Mouse (Mus musculus): ENCODE measurements around the gene Cplx2.

The Cplx2 gene

DNA sequence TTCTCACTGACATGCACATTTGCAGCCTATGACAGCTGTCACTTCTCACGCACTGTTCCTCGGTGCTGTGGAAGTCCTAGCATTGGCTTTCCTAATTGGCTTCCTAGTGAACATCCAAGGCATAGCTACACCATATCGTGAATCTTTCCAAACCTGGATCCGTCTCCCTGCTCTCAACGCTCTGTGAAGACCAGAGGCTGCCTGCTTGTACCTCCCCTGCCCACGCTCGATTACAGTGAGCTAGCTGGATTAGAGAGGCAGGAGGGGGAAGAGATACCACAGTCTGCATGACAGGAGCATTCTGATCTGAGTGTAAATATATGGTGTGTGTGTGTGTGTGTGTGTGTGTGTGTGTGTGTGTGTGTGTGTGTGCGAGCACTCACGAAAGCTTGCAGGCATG is 3.0 kb upstream of the Cplx2 start:
- no peak for DNase-seq (ENCODE audit: low spot score)

DNA sequence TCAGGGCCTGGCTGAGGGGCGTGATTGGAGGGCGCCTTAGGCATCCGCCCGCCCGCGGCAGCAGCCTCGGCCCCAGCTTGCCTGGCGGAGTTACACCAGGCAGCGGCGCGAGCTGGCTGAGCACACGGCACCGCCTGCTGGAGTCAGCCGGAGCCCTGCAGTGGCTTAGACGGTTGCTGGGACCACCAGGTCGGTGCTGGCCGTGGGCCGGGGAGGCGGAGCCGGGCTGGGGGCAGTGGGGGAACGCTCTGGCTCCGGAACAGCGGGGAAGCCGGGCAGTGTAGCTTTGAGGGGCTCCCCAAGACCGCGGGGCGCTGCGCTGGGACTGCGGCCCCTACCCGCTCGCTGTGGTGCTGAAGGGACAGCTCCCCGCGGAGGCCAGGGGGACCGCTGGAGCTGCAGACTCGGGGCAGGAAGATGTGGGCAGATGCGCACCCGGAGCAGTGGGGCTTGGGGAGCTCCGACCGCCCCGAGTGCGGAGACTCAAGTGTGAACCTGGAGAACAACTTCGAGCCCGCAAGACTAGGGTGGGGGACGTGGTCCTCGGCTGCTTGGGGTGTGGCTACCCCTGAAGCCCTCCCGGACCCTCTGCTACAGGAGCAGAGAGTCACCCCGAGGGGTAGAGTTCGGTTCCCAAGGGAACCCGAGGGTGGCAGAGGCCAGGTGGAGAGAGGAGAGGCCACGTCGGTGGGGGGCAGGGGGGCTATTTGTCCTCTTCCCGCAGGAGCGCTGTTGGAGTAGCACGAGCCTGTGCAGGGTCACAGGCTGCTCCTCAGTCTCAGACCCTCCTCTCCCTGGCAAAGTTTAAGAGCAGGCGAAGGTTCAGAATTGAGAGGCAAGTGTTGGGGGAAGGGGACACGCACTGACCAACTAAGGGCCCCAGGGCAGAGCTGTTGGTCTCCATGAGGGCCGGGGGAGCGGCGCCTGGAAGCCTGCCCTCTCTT is 510 bp downstream of the Cplx2 start:
- DNase-seq (ENCODE audit: low spot score), result peak; percentile 87

DNA sequence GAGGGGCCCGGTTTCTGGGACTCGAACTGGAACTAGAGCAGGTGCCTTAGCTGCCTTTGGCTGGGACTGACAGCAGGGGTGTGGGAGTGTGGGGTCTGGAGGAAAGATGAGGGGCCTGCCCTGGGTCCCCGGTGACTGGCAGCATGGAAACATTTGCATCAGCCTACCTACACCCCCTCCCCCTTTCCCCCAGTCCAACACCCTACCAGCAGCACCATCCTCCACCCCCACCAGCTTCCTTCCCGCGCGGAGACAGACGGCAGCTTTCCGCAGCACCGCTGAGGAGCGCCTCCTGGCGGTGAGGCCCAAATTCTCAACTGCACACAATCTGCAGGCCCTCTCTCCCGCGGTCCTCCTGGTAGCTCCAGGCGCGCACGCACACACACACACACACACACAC is 1.5 kb downstream of the Cplx2 start:
- peak; percentile 78 for DNase-seq (ENCODE audit: low spot score)

DNA sequence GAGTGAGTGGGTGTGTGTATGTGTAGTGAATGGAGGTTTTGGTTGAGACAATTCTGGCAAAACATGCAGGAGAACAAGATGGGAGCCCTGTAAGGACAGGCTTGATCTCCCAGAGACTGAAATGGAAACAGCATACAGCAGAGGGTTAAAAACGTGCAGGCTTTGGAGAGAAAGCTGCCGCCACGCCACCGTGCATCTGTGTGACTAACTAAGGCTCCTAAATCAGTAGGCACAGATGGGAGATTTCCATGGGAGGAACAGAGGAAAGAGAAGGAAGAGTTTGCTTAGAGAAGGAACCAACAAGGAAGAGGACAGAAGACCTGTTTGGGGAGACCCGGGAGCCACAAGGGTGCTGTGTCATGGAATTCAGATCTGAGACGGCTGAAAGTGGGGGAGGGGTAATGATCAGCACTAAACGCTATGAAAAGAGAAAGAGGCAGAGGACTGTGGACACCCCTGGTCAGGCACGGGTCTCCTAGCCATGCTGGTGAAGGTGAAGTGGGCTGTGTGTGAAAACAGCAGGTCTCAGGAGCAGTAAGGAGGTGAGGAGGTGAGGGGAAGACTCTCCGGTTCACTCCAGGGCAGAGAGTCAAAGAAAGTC is 3.1 kb downstream of the Cplx2 start:
- DNase-seq (ENCODE audit: low spot score), result no peak

DNA sequence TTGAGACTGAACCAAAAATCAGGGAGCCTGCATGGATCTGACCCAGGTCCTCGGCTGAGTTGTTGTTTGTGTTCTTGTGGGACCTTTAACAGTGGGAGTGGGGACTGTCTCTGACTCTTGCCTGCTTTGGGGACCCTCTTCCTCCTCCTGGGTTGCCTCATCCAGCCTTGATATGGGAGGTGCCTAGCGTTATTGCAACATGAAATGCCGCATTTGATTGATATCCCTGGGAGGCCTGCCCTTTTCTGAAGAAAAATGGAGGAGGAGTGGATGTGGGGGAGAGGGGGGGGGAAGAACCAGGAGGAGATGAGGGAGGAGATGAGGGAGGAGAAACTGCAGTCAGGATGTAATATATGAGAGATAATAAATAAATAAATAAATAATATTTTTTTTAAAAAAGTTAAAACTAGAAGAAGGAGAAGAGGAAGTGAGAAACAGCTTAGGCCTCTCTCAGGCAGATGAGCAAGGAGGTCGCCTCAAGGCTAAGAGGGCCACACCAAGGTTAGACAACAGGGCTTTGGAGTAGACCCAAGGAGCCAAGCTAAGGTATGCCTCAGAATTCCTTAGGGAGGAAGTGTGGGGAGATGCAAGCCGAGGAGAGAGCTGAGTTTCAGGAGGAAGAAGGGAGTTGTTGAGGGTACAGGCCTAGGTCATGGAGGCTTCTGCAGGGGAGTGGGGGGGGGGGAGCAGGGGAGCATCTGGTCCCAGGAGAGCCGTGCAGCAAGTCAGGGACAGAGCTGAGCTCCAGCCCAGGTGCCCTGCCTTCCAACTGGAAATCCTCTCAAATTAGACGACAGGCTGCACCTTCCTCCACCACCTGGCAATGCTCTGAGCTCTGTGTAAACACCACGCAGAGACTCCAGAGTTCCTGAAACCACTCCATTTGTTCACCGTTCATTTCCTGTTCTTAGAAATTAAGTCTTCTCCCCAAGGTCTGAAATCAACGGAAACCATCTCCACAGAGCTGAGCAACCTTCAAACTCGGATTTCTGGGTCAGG is 4.6 kb downstream of the Cplx2 start:
- no peak for DNase-seq (ENCODE audit: low spot score)

DNA sequence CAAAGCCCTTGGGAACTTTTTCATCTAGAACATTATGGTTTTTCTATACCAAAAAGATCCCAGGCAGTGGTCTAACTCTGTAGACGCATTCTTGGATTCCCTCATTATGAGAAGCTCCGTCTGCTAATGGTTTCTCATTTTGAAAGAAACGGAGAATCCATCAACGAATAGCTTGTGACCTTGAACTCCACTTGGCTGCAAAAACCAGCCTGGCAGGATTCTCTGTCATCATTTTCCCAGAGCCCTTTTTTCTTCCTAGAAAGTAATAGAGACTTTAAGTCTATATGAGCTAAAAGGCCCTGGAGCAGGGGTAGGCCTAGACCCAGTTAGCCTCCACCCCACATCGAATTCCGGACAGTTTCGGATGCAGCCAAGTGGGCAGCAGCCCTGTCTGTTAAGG is 5.6 kb downstream of the Cplx2 start:
- no peak for DNase-seq (ENCODE audit: low spot score)

DNA sequence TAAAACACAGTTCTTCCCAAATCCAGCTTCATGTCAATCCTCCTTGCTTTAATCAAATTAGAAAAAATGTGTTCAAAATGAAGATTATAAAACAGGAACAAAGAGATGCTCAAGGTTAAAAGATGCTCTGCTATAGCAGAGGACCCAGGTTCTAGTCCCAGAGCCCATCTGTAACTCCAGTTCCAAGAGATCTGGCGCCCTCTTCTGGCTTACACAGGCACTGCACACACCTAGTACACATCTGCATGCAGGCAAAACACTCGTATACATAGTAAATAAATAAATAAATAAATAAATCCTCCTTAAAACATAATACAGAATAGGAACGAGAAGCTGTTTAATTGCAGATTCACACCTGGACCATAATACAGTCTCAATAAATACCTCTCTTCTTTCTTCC is 6.9 kb downstream of the Cplx2 start:
- peak; percentile 21 for DNase-seq (ENCODE audit: low spot score)

DNA sequence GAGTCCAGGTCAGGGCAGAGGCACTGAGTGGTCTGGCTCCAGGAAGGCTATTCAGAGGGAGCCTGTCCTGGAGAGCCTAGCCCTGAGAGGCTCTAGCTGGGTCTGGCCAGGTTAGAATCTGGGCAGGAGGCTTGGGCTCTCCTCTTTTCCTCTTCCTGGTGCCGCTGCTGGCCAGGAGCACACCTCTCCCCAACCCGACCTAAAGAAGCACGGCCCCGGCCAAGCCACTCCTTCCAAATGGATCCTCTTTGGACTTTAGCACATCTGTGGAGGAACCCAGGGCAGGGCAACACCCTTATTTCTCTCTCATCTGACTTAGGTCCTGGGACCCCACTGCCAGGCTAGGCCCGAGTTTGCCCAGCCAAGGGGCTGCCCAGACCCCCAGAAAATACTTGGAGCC is 9.3 kb downstream of the Cplx2 start:
- DNase-seq (ENCODE audit: low spot score), result no peak

DNA sequence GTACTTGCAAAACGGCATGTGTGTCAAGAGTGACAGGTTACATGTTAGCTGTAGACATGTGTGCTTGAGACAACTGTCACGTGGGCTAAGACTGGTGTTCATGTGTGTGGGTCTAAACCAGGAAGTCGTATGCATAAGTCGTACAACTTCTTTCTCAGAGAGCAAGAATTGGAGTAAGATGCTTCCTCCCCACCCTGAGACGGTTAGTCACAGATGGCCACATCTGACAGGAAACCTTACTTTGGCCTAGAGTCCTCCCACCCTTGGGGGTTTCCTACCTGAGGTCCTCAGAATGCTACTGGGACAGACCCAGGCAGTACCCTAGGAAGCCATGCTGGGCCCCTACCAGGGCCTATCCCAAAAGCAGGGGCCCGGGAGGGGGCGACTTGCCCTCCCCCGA is 10.2 kb downstream of the Cplx2 start:
- DNase-seq (ENCODE audit: low spot score), result no peak

DNA sequence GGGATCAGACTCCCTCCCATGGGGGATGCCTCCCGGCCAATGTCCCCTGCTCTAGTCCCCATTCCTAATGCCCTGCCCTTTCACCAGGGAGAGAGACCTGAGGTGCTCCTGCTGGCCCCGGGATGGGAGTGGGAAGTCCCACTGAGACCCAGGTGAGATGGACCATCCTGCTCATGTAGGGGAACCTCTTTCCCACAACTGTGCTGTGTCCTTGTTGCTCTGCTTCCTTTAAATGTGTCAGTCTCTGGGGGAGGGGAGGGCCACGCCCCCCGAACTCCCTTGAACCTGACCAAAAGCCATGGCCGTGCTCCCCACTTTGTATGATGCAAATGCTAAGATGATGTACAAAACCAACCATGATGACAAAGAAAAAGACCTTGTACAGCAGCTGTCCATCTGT is 12.4 kb downstream of the Cplx2 start:
- DNase-seq (ENCODE audit: low spot score), result no peak

DNA sequence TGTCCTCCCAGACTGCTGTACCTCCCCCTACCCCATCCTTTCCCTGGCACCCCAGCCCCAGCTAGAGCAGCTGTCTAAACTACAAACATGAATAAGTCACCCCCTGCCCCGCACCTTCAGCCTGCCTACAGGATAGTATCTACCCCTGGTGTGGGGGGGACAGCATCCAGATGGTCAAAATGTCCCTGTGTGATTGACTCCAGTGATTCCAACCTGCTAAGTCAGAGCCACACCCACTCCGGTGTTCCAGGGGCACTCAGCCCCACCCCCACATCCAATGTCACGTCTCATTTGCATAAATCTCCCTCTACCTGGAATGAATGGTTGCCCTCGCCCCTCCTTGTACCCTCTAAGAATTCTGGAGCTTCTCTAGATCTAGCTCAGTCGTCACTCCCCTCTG is 13.4 kb downstream of the Cplx2 start:
- DNase-seq (ENCODE audit: low spot score), result no peak

DNA sequence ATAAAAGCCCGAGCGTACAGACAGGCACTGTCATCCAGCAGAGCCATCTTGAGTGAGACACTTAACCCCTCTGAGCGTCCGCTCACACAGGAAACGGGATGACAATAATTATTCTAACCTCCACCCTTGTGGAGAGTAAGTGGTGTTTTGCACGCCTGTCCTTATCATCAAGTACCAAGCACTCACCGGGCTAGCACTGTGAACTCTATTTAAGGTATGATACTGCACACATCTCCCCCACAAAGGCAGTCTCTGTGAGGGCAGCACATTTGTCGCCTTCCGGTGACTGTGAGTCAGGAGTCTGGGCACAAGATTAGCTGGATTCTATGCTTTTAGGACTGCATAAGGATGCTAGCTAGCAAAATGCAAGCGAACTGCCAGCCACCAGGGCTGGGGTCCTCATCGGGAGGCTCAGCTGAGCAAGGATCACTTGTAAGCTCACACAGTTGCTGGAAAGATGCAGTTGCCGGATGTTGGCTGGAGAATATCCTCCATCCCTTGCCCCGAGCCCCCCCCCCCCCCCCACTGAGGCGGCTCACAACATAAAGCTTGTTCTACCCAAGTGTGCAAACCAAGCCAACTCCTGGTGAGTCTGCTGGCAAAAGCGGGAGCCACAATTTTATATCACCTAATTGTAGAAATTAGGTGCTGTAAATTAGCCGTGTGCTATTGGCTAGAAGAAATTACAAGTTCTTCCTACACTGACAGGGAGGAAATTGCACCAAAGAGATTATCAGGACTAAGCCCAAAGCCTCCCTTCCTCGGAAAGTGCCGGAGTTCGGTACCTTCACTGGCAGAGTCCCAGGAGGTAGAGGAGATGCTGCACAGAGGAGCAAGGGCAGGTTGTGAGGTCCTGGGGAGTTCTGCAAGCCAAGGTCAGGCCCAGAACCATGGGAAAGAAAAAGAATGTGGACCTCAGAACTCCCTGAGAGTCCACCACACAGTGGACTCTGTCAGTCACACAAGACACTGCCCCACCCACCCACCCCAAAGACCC is 14.2 kb downstream of the Cplx2 start:
- DNase-seq (ENCODE audit: low spot score), result no peak

DNA sequence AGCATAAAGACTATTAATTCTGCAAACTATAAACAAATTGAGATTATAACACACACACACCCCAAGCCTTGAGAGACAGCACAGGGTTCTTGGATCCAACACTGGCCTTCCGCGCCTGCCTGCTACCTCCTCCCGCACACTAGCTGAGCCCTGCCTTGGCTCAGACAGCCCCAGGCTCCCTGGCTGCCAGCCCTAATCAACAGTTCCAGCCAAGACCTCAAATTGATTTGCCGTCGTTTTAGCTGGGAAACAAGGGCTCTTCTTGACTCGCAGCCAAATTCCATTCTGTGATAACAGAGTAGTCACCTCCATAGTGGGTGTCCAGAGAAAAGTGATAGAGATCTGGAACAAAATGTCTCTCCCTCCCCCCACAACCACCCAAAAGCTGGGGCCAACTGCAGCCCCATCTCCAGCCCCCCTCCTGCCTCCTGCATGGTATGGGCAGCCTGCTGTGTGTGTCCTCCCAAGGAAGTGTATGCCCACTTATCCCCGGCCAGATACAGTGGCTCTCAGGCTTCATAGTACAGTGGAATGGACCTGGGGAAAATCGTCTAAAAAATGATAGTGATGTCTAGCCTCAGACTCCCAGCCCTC is 18.9 kb downstream of the Cplx2 start:
- DNase-seq (ENCODE audit: low spot score), result no peak

DNA sequence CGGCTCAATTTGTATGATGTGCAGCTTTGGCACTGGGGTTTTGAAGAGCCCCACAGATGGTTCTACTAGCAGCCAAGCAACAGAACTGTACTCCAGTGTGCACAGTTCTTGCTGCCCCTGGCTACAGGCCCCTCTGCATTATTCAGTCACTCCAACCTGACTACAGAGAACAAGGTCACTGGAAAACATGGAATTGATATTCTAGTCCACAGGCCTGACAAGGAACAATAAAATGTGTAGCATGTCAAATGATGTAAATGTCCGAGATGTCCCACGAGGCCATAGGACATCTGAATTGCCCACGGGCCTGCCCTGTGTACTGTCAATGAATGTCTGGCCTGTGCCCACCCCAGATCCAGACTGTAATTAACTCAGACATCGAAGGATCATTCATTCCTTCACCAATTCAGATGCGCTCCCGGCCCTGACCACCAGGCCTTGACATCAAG is 19.4 kb downstream of the Cplx2 start:
- no peak for DNase-seq (ENCODE audit: low spot score)

DNA sequence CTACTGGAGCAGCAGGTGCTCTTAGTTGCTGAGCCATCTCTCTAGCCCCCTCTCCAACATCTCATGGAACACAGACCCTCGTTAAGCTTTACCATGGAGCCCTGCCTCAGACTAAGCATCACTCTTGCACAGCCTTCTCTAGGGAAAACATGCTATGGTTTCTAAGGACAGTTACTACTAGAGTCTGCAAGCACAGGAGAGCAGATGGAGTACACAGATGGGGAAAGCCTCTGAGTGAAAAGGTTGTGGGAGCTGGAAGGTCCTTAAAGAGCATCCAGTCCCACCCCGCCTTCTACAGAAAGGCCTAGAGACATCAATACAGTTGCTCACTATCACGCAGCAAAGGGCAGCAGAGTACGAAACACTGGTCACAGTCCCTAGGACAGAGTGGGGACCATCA is 20.2 kb downstream of the Cplx2 start:
- DNase-seq (ENCODE audit: low spot score), result no peak

DNA sequence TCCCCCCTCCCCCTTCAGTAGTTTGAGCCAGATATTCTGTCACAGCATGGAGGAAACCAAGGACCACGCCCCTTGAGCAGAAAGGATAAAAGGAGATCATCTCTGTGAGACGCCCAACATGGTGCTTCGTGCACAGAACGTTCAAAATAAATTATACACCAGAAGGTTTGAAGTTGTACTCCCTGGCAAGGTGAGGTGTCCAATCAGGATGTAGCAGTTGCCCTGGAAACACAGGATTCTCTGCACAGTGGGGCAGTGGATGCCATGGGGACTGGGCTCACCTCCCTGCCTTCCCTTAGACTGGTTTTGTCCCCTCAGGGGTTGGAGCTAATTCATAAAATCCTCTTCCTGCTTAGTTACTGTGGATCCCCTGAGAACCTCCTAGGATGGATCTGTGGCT is 25.9 kb downstream of the Cplx2 start:
- DNase-seq (ENCODE audit: low spot score), result no peak

DNA sequence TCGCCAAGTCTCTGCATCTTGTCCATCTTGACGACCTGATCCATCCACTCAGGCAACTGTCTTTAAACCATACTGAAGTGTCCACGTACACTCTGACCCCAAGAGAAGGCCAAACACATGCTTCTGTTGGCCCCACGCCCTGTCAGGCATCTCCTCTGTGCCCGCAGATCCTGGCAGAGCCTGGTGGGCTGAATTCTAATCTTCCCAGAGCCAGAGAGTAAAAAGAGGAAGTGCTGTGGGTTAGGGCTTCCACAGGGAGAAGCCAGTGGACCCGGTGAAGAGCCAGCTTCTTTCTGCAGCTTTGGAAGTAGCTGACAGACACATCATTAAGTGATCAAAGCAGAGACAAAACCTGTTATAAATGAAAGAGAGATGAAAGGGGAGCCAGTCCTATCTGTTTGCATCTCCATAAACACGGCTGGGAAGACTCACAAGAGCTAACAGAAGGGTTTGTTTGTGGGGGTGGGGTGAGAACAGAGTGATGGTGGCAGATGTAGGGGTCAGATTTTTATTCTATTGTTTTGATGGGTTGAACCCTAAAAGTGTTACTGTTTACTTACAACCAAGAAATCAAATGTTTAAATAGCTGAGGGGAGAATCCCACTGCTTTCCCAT is 29.5 kb downstream of the Cplx2 start:
- DNase-seq (ENCODE audit: low spot score), result no peak

DNA sequence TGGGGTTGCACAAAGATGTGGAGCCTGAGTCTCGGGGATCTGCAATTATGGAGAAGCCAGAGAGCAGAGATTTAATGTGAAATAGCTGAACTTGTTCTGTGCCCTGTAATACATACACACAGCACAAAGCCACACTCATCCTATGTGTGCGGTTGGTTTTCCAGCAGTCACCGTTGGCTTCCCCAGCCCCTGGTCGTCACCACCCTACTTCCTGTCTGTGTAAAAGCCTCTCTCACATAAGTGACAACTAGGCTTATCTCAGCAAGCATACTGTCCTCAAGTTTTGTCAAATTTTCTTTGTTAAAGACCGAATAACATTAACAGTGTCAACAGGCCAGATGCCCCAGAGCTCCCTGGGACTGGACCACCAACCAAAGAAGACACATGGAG is 30.0 kb downstream of the Cplx2 start:
- DNase-seq (ENCODE audit: low spot score), result no peak

DNA sequence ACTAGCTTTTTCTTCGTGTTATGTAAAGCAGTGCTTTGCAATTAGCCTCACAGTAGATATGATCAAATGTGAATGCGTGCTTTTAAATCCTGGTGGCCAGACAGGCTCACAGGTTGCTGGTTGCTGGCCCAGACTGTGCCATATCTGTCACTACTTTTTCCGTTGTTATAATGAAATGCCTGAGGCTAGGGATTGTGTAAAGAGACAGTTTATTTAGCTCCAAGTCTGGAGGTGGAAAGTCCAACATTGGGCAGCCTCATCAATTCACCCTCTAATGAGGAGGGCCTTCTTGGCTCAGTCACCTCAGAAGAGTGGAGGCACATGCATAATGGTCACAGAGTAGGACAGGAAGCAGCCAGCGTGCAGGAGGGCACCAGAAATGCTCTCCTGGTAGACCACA is 31.2 kb downstream of the Cplx2 start:
- DNase-seq (ENCODE audit: low spot score), result no peak

Data from embryo, embryonic 10.5 days (tissue).